Comparison of ENCODE assay signal across 9 mouse cellular contexts in the genomic region with DNA sequence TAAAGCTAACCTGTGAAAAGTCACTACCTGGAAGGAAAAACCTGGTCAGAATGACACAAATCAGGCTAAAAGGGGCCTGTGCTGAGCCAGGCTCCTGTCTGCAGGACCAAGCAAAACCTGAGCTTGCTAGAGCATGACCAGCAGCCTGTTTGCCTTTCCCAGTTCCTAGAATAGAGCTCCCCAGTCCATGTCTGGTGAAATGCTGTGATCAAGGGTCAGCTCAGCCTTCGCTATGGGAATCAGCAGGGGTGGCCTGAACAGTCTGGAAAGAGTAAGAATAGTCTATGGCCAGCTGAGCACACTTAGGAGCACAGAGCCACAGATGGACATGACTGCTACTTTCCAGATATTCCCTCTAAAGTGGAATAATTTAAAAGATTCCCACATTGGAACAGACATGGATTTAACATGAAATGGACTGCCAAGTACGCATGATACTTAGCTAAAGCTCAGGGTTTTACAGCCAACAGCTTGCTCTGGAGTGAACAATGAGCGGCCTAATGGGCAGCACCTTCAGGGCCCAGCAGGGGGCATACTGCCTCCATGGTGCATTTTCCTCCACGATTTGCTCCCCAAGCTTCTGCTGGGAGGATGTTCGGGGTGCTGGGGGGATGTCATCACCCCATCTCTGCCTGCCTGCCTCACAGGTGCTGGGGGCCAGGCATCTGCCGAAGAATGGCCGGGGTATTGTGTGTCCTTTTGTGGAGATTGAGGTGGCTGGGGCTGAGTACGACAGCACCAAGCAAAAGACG. TPM values are rescaled to one million over a fixed set of nuclear protein-coding genes. Genes with fewer than 3 reads are reported as not detected.
DNase-seq lines count a peak whose midpoint lies in the region; ATAC-seq and TF ChIP-seq lines count a peak whose summit lies in the region.
"Had no signal": no experiment of that assay in that cellular context is flagged by ENCODE, and none has a peak within 500 bp of the region (broad histone marks: within the 10 kb centered on the region; RNA-seq: fewer than 3 reads in every experiment).

No protein-coding gene starts in this region.

- intact Hi-C loops in heart, adult 2 months (cut with DNase I) = loop anchor here (1.0 kb wide), 1 partner anchor 127 kb away; no protein-coding TSS in a partner anchor

- ATAC-seq in heart, embryonic 11.5 days (replicated peaks; ENCODE audit: insufficient number of reproducible peaks, low FRiP score, low TSS enrichment) = no peak

- H3K9me3 ChIP-seq in heart, embryonic 11.5 days (replicated peaks; ENCODE audit: control insufficient read depth, low read length) = no peaks in the 10 kb centered on the region
- H3K9me3 ChIP-seq: megakaryocyte, embryonic 14.5 days had no signal

- TF ChIP-seq POLR2A in heart, adult 2 months (IDR thresholded peaks at IDR 0.05; ENCODE audit: insufficient read depth, low read depth, low read length) = no peak
- no peak for TF ChIP-seq POLR2A in spleen, adult 2 months (IDR thresholded peaks at IDR 0.05; ENCODE audit: low read depth, low read length)

- 0 out of 2 replicates have a peak, but pooled peaks have one; percentile 23 for TF ChIP-seq EP300 in heart, adult 2 months (IDR thresholded peaks at IDR 0.05; ENCODE audit: insufficient read depth, low read depth, low read length)

- H3K4me1 ChIP-seq in heart, adult 2 months (ENCODE audit: control insufficient read depth, insufficient read depth, low read length) = peaks cover 13% of the 10 kb centered on the region
- H3K4me1 ChIP-seq in heart, embryonic 11.5 days (ENCODE audit: control insufficient read depth, insufficient read depth, low read length) = no peaks in the 10 kb centered on the region
- H3K4me1 ChIP-seq in spleen, adult 2 months (ENCODE audit: control insufficient read depth, insufficient read depth, insufficient read length) = peaks cover 14% of the 10 kb centered on the region; the same call in 1 of the 2 replicates

- no peak overlapping the region for H3K27ac ChIP-seq in heart, adult 2 months
- no peak overlapping the region for H3K27ac ChIP-seq in heart, embryonic 11.5 days (ENCODE audit: low read depth, low read length)
- H3K27ac ChIP-seq in spleen, adult 2 months (ENCODE audit: insufficient read depth, low read length) = no peak overlapping the region

- H3K27me3 ChIP-seq in heart, adult 2 months (ENCODE audit: control insufficient read depth, insufficient read depth, low read length) = no peaks in the 10 kb centered on the region
- H3K27me3 ChIP-seq in heart, embryonic 11.5 days (ENCODE audit: control insufficient read depth, insufficient read depth, low read length) = no peaks in the 10 kb centered on the region
- no peaks in the 10 kb centered on the region for H3K27me3 ChIP-seq in spleen, adult 2 months (ENCODE audit: control insufficient read depth, insufficient read depth, low read length)
- H3K27me3 ChIP-seq: megakaryocyte, embryonic 14.5 days had no signal

- no peaks in the 10 kb centered on the region for H3K79me2 ChIP-seq in heart, adult 2 months (replicated peaks; ENCODE audit: control insufficient read depth, insufficient read depth, low read length)

- peak; percentile 92 for TF ChIP-seq CTCF in heart, adult 2 months (IDR thresholded peaks at IDR 0.05)
- TF ChIP-seq CTCF in spleen, adult 2 months (IDR thresholded peaks at IDR 0.05; ENCODE audit: extremely low read depth, insufficient read depth, insufficient read length, insufficient replicate concordance) = peak; percentile 45; the same call in 1 of the 2 replicates

- no peak overlapping the region for H3K4me2 ChIP-seq in heart, embryonic 11.5 days

- H3K36me3 ChIP-seq in heart, adult 2 months (ENCODE audit: control insufficient read depth, insufficient read depth, low read length) = peaks cover 17% of the 10 kb centered on the region
- peaks cover 51% of the 10 kb centered on the region for H3K36me3 ChIP-seq in heart, embryonic 11.5 days (ENCODE audit: control insufficient read depth, insufficient read depth, low read length)
- peaks cover 18% of the 10 kb centered on the region for H3K36me3 ChIP-seq in spleen, adult 2 months (ENCODE audit: control insufficient read depth, insufficient read depth, low read length)

- no peak overlapping the region for H3K4me3 ChIP-seq in heart, adult 2 months
- no peak overlapping the region for H3K4me3 ChIP-seq in heart, embryonic 11.5 days (ENCODE audit: low read depth, low read length)
- H3K4me3 ChIP-seq in spleen, adult 2 months (ENCODE audit: extremely low read depth, insufficient read depth, insufficient read length) = no peak overlapping the region
- H3K4me3 ChIP-seq: megakaryocyte, embryonic 14.5 days had no signal

- WGBS in heart, adult 2 months = 80% methylated on average over 9 of the region's 9 CpGs
- 87% methylated on average over 9 of the region's 9 CpGs for WGBS in heart, embryonic 11.5 days (ENCODE audit: insufficient replicate concordance)
- WGBS in spleen, adult 2 months = 89% methylated on average over 9 of the region's 9 CpGs

- no peak overlapping the region for H3K9ac ChIP-seq in heart, adult 2 months (ENCODE audit: low read depth, low read length)
- H3K9ac ChIP-seq in heart, embryonic 11.5 days (ENCODE audit: low read depth, low read length) = no peak overlapping the region

- peak in 1 of 2 experiments; percentile 74 for DNase-seq in heart, adult 2 months
- no peak for DNase-seq in spleen, adult 2 months (ENCODE audit: low read depth in 1 of 2, low spot score in 2 of 2)
- DNase-seq in spleen, postnatal 14 days (ENCODE audit: low spot score in 2 of 2) = no peak
- peak; percentile 58 to 59 for DNase-seq in cerebellum, postnatal 10 days
- peak; percentile 55 to 60 for DNase-seq in layer of hippocampus, postnatal 14 days (ENCODE audit: low spot score in 2 of 2)
- DNase-seq in right cerebral cortex, postnatal 25 days = peak; percentile 52
- no peak for DNase-seq in spleen, adult 18-20 months

RNA-seq across cellular contexts. Expression of gene Plcg1, which starts 29.5 kb away (rescaled TPM):
- 10 to 100 TPM; 56.4 to 67.2 TPM for total RNA-seq in heart, adult 2 months (2021)
- polyA plus RNA-seq in heart, adult 2 months (2012; rRNA removed) = 45.8 and 66.5 TPM in 2 replicates
- 31.0 and 33.9 TPM in 2 replicates for polyA plus RNA-seq in heart, embryonic 11.5 days (2014; fragmentation: Nextera tagmentation; extraction: Ambion mirVana)
- polyA plus RNA-seq in spleen, adult 2 months (2012; rRNA removed) = 40.6 and 53.7 TPM in 2 replicates
- 100 to 1,000 TPM; 109 to 114 TPM for total RNA-seq in layer of hippocampus, postnatal 14 days (2021)

Comparison
In these comparisons a context has a peak if more than half of its experiments do, and no peak if none do; other contexts are left out.
1. DNase-seq: peak in cerebellum, postnatal 10 days (2 of 2), layer of hippocampus, postnatal 14 days (2 of 2) and right cerebral cortex, postnatal 25 days (single experiment); none in spleen, adult 2 months (0 of 2), spleen, postnatal 14 days (0 of 2) and spleen, adult 18-20 months (0 of 2).